Mouse (Mus musculus) forebrain, embryonic 10.5 days (tissue): ENCODE measurements around the gene Ppp4r3a. TPM values are rescaled to one million over a fixed set of nuclear protein-coding genes. Genes with fewer than 3 reads are reported as not detected.
A peak's percentile ranks its signal among the peaks of the same experiment; 100 is the strongest.

Experiments used
- DNase-seq: peaks from one replicate; pipeline ENCODE4 v3.0.0-alpha.2; 2017; ENCODE audit warnings: low spot score; ENCODE audit errors: extremely low spot score
- H3K27ac ChIP-seq: fragments of 300-500 bp; sonication (generic); 2 replicates; pipeline ENCODE4 v1.5.1; 2016; ENCODE audit warnings: mild to moderate bottlenecking
- H3K27me3 ChIP-seq: fragments of 300-500 bp; sonication (generic); 2 replicates; pipeline ENCODE4 v1.6.1; 2016; ENCODE audit warnings: mild to moderate bottlenecking; ENCODE audit not compliant: poor library complexity, severe bottlenecking
- H3K36me3 ChIP-seq: fragments of 300-500 bp; sonication (generic); replicated peaks from 2 replicates; pipeline ENCODE4 v1.6.1; 2016; ENCODE audit warnings: mild to moderate bottlenecking, moderate library complexity
- H3K4me1 ChIP-seq: fragments of 300-500 bp; sonication (generic); 2 replicates; pipeline ENCODE4 v1.6.1; 2016
- H3K4me3 ChIP-seq: fragments of 300-500 bp; sonication (generic); 2 replicates; pipeline ENCODE4 v1.5.1; 2016; ENCODE audit warnings: mild to moderate bottlenecking, moderate library complexity
- H3K9me3 ChIP-seq: fragments of 300-500 bp; sonication (generic); 2 replicates; pipeline ENCODE4 v1.6.1; 2016; ENCODE audit warnings: mild to moderate bottlenecking, moderate library complexity
- WGBS: fragments of 180-500 bp; shearing (Covaris S2); methylation state at CpG from one replicate; pipeline ENCODE4 v1.1.7; 2016; 5-methylcytosine and 5-hydroxymethylcytosine counted together
- polyA plus RNA-seq: library from polyadenylated mRNA; unstranded; fragments of >200 nt; fragmentation: Nextera tagmentation; extraction: Ambion mirVana; gene quantifications from 2 replicates; pipeline ENCODE4 v1.2.1, GENCODE M21; 2016

Ppp4r3a gene
- polyA plus RNA-seq, 1 experiment from 2014 or later: 51.0 TPM

GRCm38 (mm10) chr12:101083839-101084195 lies 315 bp upstream of the Ppp4r3a start:
- H3K36me3 ChIP-seq: peaks cover 25% of the 10 kb centered on the region
- no peak for DNase-seq
- peak overlapping the region; percentile 93 for H3K4me3 ChIP-seq
- H3K27me3 ChIP-seq: no peaks in the 10 kb centered on the region
- H3K9me3 ChIP-seq: no peaks in the 10 kb centered on the region
- H3K27ac ChIP-seq: peak overlapping the region; percentile 100
- under 1% methylated on average over 23 of the region's 23 CpGs for WGBS
- peaks cover 27% of the 10 kb centered on the region for H3K4me1 ChIP-seq

- H3K27me3 ChIP-seq: no peaks in the 10 kb centered on the region
- peak; percentile 34 for DNase-seq
- under 1% methylated on average over 65 of the region's 69 CpGs for WGBS
- peaks cover 38% of the 10 kb centered on the region for H3K36me3 ChIP-seq
- peak overlapping the region; percentile 93 for H3K4me3 ChIP-seq
- peaks cover 27% of the 10 kb centered on the region for H3K4me1 ChIP-seq
- H3K9me3 ChIP-seq: no peaks in the 10 kb centered on the region
- H3K27ac ChIP-seq: peak overlapping the region; percentile 100
These were observed 1.0 kb downstream of the Ppp4r3a start for GRCm38 (mm10) chr12:101082296-101083075.

- Histone ChIP-seq H3K4me3 (no peak overlapping the region), H3K9me3 (peaks cover 4% of the 10 kb centered on the region; the same call in 1 of the 2 replicates), H3K27ac (no peak overlapping the region), H3K4me1 (peaks cover 19% of the 10 kb centered on the region), H3K27me3 (no peaks in the 10 kb centered on the region), H3K36me3 (peaks cover 82% of the 10 kb centered on the region)
- DNase-seq: no peak
These were observed 5.5 kb downstream of the Ppp4r3a start for GRCm38 (mm10) chr12:101077955-101078354.

GRCm38 (mm10) chr12:101075433-101075832 lies 8.1 kb downstream of the Ppp4r3a start:
- Histone ChIP-seq H3K9me3 (peaks cover 4% of the 10 kb centered on the region; the same call in 1 of the 2 replicates), H3K27me3 (no peaks in the 10 kb centered on the region), H3K36me3 (peaks cover 98% of the 10 kb centered on the region), H3K4me1 (peaks cover 3% of the 10 kb centered on the region), H3K4me3 (no peak overlapping the region), H3K27ac (no peak overlapping the region)
- DNase-seq: no peak
- WGBS: 97% methylated on average over 3 of the region's 3 CpGs

GRCm38 (mm10) chr12:101074821-101075429 lies 8.6 kb downstream of the Ppp4r3a start:
- H3K4me1 ChIP-seq: no peaks in the 10 kb centered on the region
- no peak for DNase-seq
- WGBS: 95% methylated on average over 4 of the region's 4 CpGs
- H3K27ac ChIP-seq: no peak overlapping the region
- H3K27me3 ChIP-seq: no peaks in the 10 kb centered on the region
- H3K36me3 ChIP-seq: peaks cover 95% of the 10 kb centered on the region
- H3K4me3 ChIP-seq: no peak overlapping the region
- H3K9me3 ChIP-seq: peaks cover 4% of the 10 kb centered on the region; the same call in 1 of the 2 replicates

GRCm38 (mm10) chr12:101069813-101070212 lies 13.7 kb downstream of the Ppp4r3a start:
- H3K4me1 ChIP-seq: no peaks in the 10 kb centered on the region
- H3K4me3 ChIP-seq: no peak overlapping the region
- no peak overlapping the region for H3K27ac ChIP-seq
- H3K27me3 ChIP-seq: no peaks in the 10 kb centered on the region
- peaks cover 94% of the 10 kb centered on the region for H3K36me3 ChIP-seq
- no peak for DNase-seq
- no peaks in the 10 kb centered on the region for H3K9me3 ChIP-seq
- WGBS: 96% methylated on average over 1 of the region's 1 CpGs

- H3K9me3 ChIP-seq: no peaks in the 10 kb centered on the region
- DNase-seq: no peak
- no peak overlapping the region for H3K4me3 ChIP-seq
- H3K27me3 ChIP-seq: no peaks in the 10 kb centered on the region
- no peak overlapping the region for H3K27ac ChIP-seq
- peaks cover 96% of the 10 kb centered on the region for H3K36me3 ChIP-seq
- no peaks in the 10 kb centered on the region for H3K4me1 ChIP-seq
- WGBS: 90% methylated on average over 1 of the region's 1 CpGs
These were observed 17.2 kb downstream of the Ppp4r3a start for GRCm38 (mm10) chr12:101066329-101066728.

GRCm38 (mm10) chr12:101039956-101040355 lies 43.5 kb downstream of the Ppp4r3a start:
- Histone ChIP-seq H3K4me3 (no peak overlapping the region), H3K4me1 (no peaks in the 10 kb centered on the region), H3K9me3 (no peaks in the 10 kb centered on the region), H3K27ac (no peak overlapping the region), H3K27me3 (no peaks in the 10 kb centered on the region), H3K36me3 (peaks cover 86% of the 10 kb centered on the region)
- no peak for DNase-seq

GRCm38 (mm10) chr12:101028954-101029731 lies 54.4 kb downstream of the Ppp4r3a start, which contains the start of gene Ccdc88c:
Gene Ccdc88c (minus strand): TSS chr12:101029056.
- WGBS: under 1% methylated on average over 55 of the region's 56 CpGs
- Histone ChIP-seq H3K27ac (peak within 1 kb of the TSS; percentile 99), H3K9me3 (no peaks in the 10 kb centered on the region), H3K4me1 (peaks cover 44% of the 10 kb centered on the region), H3K4me3 (peak within 1 kb of the TSS; percentile 89), H3K27me3 (no peaks in the 10 kb centered on the region), H3K36me3 (peaks cover 22% of the 10 kb centered on the region)
- DNase-seq: peak; percentile 87

- H3K27ac ChIP-seq: peak overlapping the region; percentile 99
- under 1% methylated on average over 67 of the region's 67 CpGs for WGBS
- H3K36me3 ChIP-seq: peaks cover 29% of the 10 kb centered on the region
- DNase-seq: peak; percentile 56
- H3K4me1 ChIP-seq: peaks cover 51% of the 10 kb centered on the region
- H3K9me3 ChIP-seq: no peaks in the 10 kb centered on the region
- peak overlapping the region; percentile 89 for H3K4me3 ChIP-seq
- H3K27me3 ChIP-seq: no peaks in the 10 kb centered on the region
These were observed 55.1 kb downstream of the Ppp4r3a start for GRCm38 (mm10) chr12:101028247-101028953.

- Histone ChIP-seq H3K27me3 (no peaks in the 10 kb centered on the region), H3K4me3 (peak overlapping the region; percentile 89), H3K4me1 (peaks cover 56% of the 10 kb centered on the region), H3K36me3 (peaks cover 36% of the 10 kb centered on the region), H3K27ac (peak overlapping the region; percentile 99), H3K9me3 (no peaks in the 10 kb centered on the region)
- 1% methylated on average over 19 of the region's 19 CpGs for WGBS
- no peak for DNase-seq
These were observed 55.9 kb downstream of the Ppp4r3a start for GRCm38 (mm10) chr12:101027451-101028246.

GRCm38 (mm10) chr12:101026946-101027345 lies 56.6 kb downstream of the Ppp4r3a start:
- peaks cover 59% of the 10 kb centered on the region for H3K4me1 ChIP-seq
- peak overlapping the region; percentile 99 for H3K27ac ChIP-seq
- H3K36me3 ChIP-seq: peaks cover 43% of the 10 kb centered on the region
- peak overlapping the region; percentile 89 for H3K4me3 ChIP-seq
- H3K27me3 ChIP-seq: no peaks in the 10 kb centered on the region
- DNase-seq: peak; percentile 63
- 3% methylated on average over 14 of the region's 14 CpGs for WGBS
- no peaks in the 10 kb centered on the region for H3K9me3 ChIP-seq
